Mouse (Mus musculus) ES-E14 (cell line): ENCODE measurements at regions not wholly inside any gene's neighbourhood (a gene's known extent, or its start where the extent isn't known, plus 50 kb on each side); places are given as distances from the start of the nearest gene placed in this dataset.

Source experiments
- DNase-seq: peaks from one replicate; pipeline ENCODE4 v3.0.0-alpha.2; 2013; ENCODE audit warnings: low read depth, low spot score
- H3K27ac ChIP-seq: 2 replicates; pipeline ENCODE4 v1.5.1; 2012; ENCODE audit warnings: low read depth, mild to moderate bottlenecking, low read length, moderate library complexity, mixed read lengths; ENCODE audit not compliant: poor library complexity, insufficient read depth, severe bottlenecking
- H3K36me3 ChIP-seq: 2 replicates; pipeline ENCODE4 v1.6.1; 2012; ENCODE audit warnings: mild to moderate bottlenecking, low read length, moderate library complexity, mixed read lengths; ENCODE audit not compliant: control insufficient read depth, poor library complexity, insufficient read depth, severe bottlenecking
- H3K4me1 ChIP-seq, 2 experiments: fragments of 150-350 bp in 1 of 2; sonication (generic) in 1 of 2; 2 replicates each; pipeline ENCODE4 v1.6.1; 2012; ENCODE audit warnings: low read length in 2 of 2, mild to moderate bottlenecking in 1 of 2, mixed read lengths in 1 of 2; ENCODE audit not compliant: control insufficient read depth in 2 of 2, insufficient read depth in 2 of 2, poor library complexity in 1 of 2
- H3K4me3 ChIP-seq, 2 experiments: fragments of 150-350 bp in 1 of 2; sonication (generic) in 1 of 2; 2 replicates each; pipeline ENCODE4 v1.5.1; 2012; ENCODE audit warnings: low read length in 2 of 2, low read depth in 1 of 2, mild to moderate bottlenecking in 1 of 2, mixed read lengths in 1 of 2; ENCODE audit not compliant: insufficient read depth in 1 of 2, poor library complexity in 1 of 2, severe bottlenecking in 1 of 2
- H3K9ac ChIP-seq: 2 replicates; pipeline ENCODE4 v1.6.1; 2012; ENCODE audit warnings: low read depth, mild to moderate bottlenecking, low read length, mixed read lengths; ENCODE audit not compliant: poor library complexity, insufficient read depth, severe bottlenecking
- H3K9me3 ChIP-seq: fragments of 150-350 bp; sonication (generic); 2 replicates; pipeline ENCODE4 v1.6.1; 2012; ENCODE audit warnings: low read depth, mild to moderate bottlenecking, low read length; ENCODE audit not compliant: control insufficient read depth, insufficient read depth
- CHD2 ChIP-seq: IDR thresholded peaks from 2 replicates; pipeline ENCODE4 v1.6.1; 2014; ENCODE audit warnings: mild to moderate bottlenecking, low read depth, low read length, inconsistent platforms
- HCFC1 ChIP-seq: IDR thresholded peaks from 2 replicates; pipeline ENCODE4 v1.6.1; 2012; ENCODE audit warnings: low read length, inconsistent platforms, borderline replicate concordance; ENCODE audit not compliant: insufficient read depth
- MAFK ChIP-seq: IDR thresholded peaks from 2 replicates; pipeline ENCODE4 v1.6.1; 2014; ENCODE audit warnings: mild to moderate bottlenecking, low read depth, low read length, inconsistent platforms; ENCODE audit not compliant: insufficient read depth
- ZC3H11A ChIP-seq: IDR thresholded peaks from 2 replicates; pipeline ENCODE4 v1.6.1; 2012; ENCODE audit warnings: low read depth, mild to moderate bottlenecking, inconsistent platforms, low read length, borderline replicate concordance
- ZNF384 ChIP-seq: IDR thresholded peaks from 2 replicates; pipeline ENCODE4 v1.6.1; 2012; ENCODE audit warnings: low read depth, low read length, inconsistent platforms
- in situ Hi-C, 2 experiments: fragments of 600-800 bp; cut with MboI; formaldehyde crosslinking; loops; one replicate each; pipeline ENCODE4 v1.15.1; 2025; ENCODE audit warnings: low sequenced_read_pairs in 2 of 2, inconsistent platforms in 1 of 2; ENCODE audit not compliant: unreplicated experiment in 2 of 2

GRCm38 (mm10) chr9:32899801-32900200, 263.8 kb downstream of the Ets1 start:
- no peak for TF ChIP-seq ZNF384
- no peak for TF ChIP-seq CHD2
- no peak for TF ChIP-seq HCFC1
- TF ChIP-seq ZC3H11A: no peak
- TF ChIP-seq MAFK: no peak
- H3K9ac ChIP-seq: no peak overlapping the region
- no peak for DNase-seq
- no peaks in the 10 kb centered on the region for H3K9me3 ChIP-seq
- in situ Hi-C loops: no loop called here
- H3K4me3 ChIP-seq: no peak overlapping the region
- H3K4me1 ChIP-seq: no peaks in the 10 kb centered on the region
- H3K27ac ChIP-seq: no peak overlapping the region
- no peaks in the 10 kb centered on the region for H3K36me3 ChIP-seq

GRCm38 (mm10) chr9:32901287-32901686, 265.3 kb downstream of the Ets1 start:
- Histone ChIP-seq H3K9ac (no peak overlapping the region), H3K27ac (no peak overlapping the region), H3K36me3 (no peaks in the 10 kb centered on the region), H3K9me3 (no peaks in the 10 kb centered on the region), H3K4me3 (no peak overlapping the region), H3K4me1 (no peaks in the 10 kb centered on the region)
- in situ Hi-C loops: no loop called here
- TF ChIP-seq CHD2 (no peak), MAFK (no peak), ZNF384 (no peak), ZC3H11A (no peak), HCFC1 (no peak)
- no peak for DNase-seq

- no peaks in the 10 kb centered on the region for H3K9me3 ChIP-seq
- no peak overlapping the region for H3K9ac ChIP-seq
- H3K4me1 ChIP-seq: no peaks in the 10 kb centered on the region
- DNase-seq: no peak
- H3K4me3 ChIP-seq: no peak overlapping the region
- no peaks in the 10 kb centered on the region for H3K36me3 ChIP-seq
- TF ChIP-seq HCFC1 (no peak), MAFK (no peak), CHD2 (no peak), ZNF384 (no peak), ZC3H11A (no peak)
- in situ Hi-C loops: no loop called here
- no peak overlapping the region for H3K27ac ChIP-seq
These were observed 270.3 kb downstream of the Ets1 start for GRCm38 (mm10) chr9:32906233-32906872.

- no peak overlapping the region for H3K4me3 ChIP-seq
- no peak overlapping the region for H3K9ac ChIP-seq
- no peaks in the 10 kb centered on the region for H3K4me1 ChIP-seq
- no peak for DNase-seq
- TF ChIP-seq HCFC1 (no peak), MAFK (no peak), ZNF384 (no peak), CHD2 (no peak), ZC3H11A (no peak)
- no peaks in the 10 kb centered on the region for H3K36me3 ChIP-seq
- in situ Hi-C loops: no loop called here
- no peak overlapping the region for H3K27ac ChIP-seq
- no peaks in the 10 kb centered on the region for H3K9me3 ChIP-seq
These were observed 274.6 kb downstream of the Ets1 start for GRCm38 (mm10) chr9:32910641-32911040.
